Mouse (Mus musculus) myocyte (in vitro differentiated cells): ENCODE results near the gene Usp2. TPM values are rescaled to one million over a fixed set of nuclear protein-coding genes. Genes with fewer than 3 reads are reported as not detected.

Source experiments
- H3K27me3 ChIP-seq: one replicate; pipeline ENCODE4 v1.6.1; 2011; ENCODE audit not compliant: control insufficient read depth, insufficient read depth, insufficient read length
- H3K36me3 ChIP-seq: one replicate; pipeline ENCODE4 v1.6.1; 2011; ENCODE audit not compliant: control insufficient read depth, insufficient read depth
- H3K4me2 ChIP-seq: one replicate; pipeline ENCODE4 v1.6.1; 2011; ENCODE audit warnings: low read depth, control low read depth
- H3K4me3 ChIP-seq: one replicate; pipeline ENCODE4 v1.5.1; 2011; ENCODE audit warnings: mild to moderate bottlenecking, control low read depth, moderate library complexity
- H3K79me2 ChIP-seq: one replicate; pipeline ENCODE4 v1.6.1; 2011; ENCODE audit not compliant: control insufficient read depth, insufficient read depth
- H3ac ChIP-seq: one replicate; pipeline ENCODE4 v1.6.1; 2011; ENCODE audit not compliant: control insufficient read depth, insufficient read length
- CEBPB ChIP-seq: IDR thresholded peaks from 2 replicates; pipeline ENCODE4 v1.6.1; 2011; ENCODE audit warnings: mild to moderate bottlenecking, moderate library complexity; ENCODE audit not compliant: poor library complexity, insufficient read depth, severe bottlenecking
- E2F4 ChIP-seq: IDR thresholded peaks from one replicate; pipeline ENCODE4 v1.6.1; 2011; ENCODE audit warnings: mild to moderate bottlenecking, control low read depth, moderate library complexity; ENCODE audit not compliant: insufficient read depth
- MAX ChIP-seq: IDR thresholded peaks from one replicate; pipeline ENCODE4 v1.6.1; 2011; ENCODE audit warnings: low read depth, mild to moderate bottlenecking, control low read depth
- MYOD1 ChIP-seq, 3 experiments: IDR thresholded peaks; one replicate each; pipeline ENCODE4 v1.6.1; 2011; ENCODE audit warnings: control low read depth in 2 of 3, low read depth in 2 of 3, mild to moderate bottlenecking in 2 of 3, moderate library complexity in 1 of 3; ENCODE audit not compliant: insufficient read length in 2 of 3, control insufficient read depth in 1 of 3
- MYOG ChIP-seq, 3 experiments: IDR thresholded peaks; one replicate each; pipeline ENCODE4 v1.6.1; 2011; ENCODE audit warnings: control low read depth in 2 of 3, low read depth in 2 of 3, mild to moderate bottlenecking in 2 of 3; ENCODE audit not compliant: insufficient read length in 2 of 3, control insufficient read depth in 1 of 3, insufficient read depth in 1 of 3
- POLR2A ChIP-seq: IDR thresholded peaks from one replicate; pipeline ENCODE4 v1.6.1; 2011; ENCODE audit warnings: low read depth, mild to moderate bottlenecking, control low read depth, moderate library complexity; ENCODE audit not compliant: insufficient read length
- POLR2AphosphoS2 ChIP-seq: IDR thresholded peaks from one replicate; pipeline ENCODE4 v1.6.1; 2011; ENCODE audit warnings: low read depth, control low read depth; ENCODE audit not compliant: insufficient read length
- REST ChIP-seq: IDR thresholded peaks from one replicate; pipeline ENCODE4 v1.6.1; 2011; ENCODE audit warnings: mild to moderate bottlenecking, control low read depth, moderate library complexity; ENCODE audit not compliant: insufficient read depth, insufficient read length
- SRF ChIP-seq: IDR thresholded peaks from one replicate; pipeline ENCODE4 v1.6.1; 2011; ENCODE audit warnings: low read depth; ENCODE audit not compliant: control insufficient read depth, insufficient read length
- TCF12 ChIP-seq: IDR thresholded peaks from one replicate; pipeline ENCODE4 v1.6.1; 2011; ENCODE audit warnings: mild to moderate bottlenecking, control low read depth; ENCODE audit not compliant: poor library complexity, insufficient read depth, severe bottlenecking
- TCF3 ChIP-seq: IDR thresholded peaks from one replicate; pipeline ENCODE4 v1.6.1; 2011; ENCODE audit warnings: low read depth, control low read depth; ENCODE audit not compliant: insufficient read length
- USF1 ChIP-seq: IDR thresholded peaks from one replicate; pipeline ENCODE4 v1.6.1; 2011; ENCODE audit warnings: low read depth, mild to moderate bottlenecking, control low read depth, moderate library complexity
- polyA plus RNA-seq: library from polyadenylated mRNA; unstranded; fragments of >200 nt; fragmentation: generic; extraction: Trizol; gene quantifications from one replicate; pipeline ENCODE4 v1.2.1, GENCODE M21; 2012; ENCODE audit warnings: missing spikeins

Gene Usp2
- polyA plus RNA-seq, 1 experiment, result 17.0 TPM

DNA sequence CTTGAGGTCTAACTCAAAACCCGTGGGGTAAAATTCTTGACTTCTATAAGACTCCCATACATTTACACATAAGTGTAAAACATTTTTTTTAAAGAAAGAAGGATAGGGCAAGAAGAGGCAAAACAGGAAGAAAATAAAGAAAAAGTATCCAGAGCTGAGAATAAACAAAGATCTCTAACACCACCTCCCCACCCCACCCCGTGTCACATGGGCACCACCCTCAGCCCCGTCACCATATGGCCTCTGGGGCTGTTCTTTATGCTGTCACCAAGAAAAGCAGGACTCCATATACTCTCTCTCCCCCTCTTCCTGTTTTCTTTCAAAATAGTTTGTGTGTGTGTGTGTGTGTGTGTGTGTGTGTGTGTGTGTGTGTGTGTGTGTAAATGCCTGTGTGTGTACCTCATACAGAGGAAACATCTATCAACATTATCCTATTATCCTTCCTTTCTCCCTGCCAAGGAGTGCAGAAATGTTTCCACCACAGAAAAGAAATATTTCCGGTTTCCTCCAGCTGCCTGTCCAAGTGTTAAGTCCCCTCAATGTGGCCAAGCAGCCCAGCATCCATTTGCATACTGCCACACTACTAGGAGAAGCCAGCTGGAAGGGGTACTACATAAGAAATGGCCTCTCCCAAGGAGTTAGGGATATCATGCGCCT, 37.1 kb upstream of the Usp2 start:
- Histone ChIP-seq H3K4me3 (no peak overlapping the region), H3K79me2 (no peaks in the 10 kb centered on the region), H3K27me3 (no peaks in the 10 kb centered on the region), H3K36me3 (no peaks in the 10 kb centered on the region), H3K4me2 (no peak overlapping the region), H3ac (no peak overlapping the region)
- TF ChIP-seq MAX (no peak), E2F4 (no peak), REST (no peak), TCF12 (no peak), SRF (no peak), POLR2AphosphoS2 (no peak), USF1 (no peak), TCF3 (no peak), CEBPB (no peak), MYOD1 (IDR thresholded peaks at IDR 0.05; ENCODE audit: control insufficient read depth in 1 of 3, insufficient read length in 2 of 3, low read depth in 2 of 3) (no peak), MYOG (IDR thresholded peaks at IDR 0.05; ENCODE audit: control insufficient read depth in 1 of 3, insufficient read depth in 1 of 3, insufficient read length in 2 of 3, low read depth in 2 of 3) (no peak), POLR2A (no peak)

DNA sequence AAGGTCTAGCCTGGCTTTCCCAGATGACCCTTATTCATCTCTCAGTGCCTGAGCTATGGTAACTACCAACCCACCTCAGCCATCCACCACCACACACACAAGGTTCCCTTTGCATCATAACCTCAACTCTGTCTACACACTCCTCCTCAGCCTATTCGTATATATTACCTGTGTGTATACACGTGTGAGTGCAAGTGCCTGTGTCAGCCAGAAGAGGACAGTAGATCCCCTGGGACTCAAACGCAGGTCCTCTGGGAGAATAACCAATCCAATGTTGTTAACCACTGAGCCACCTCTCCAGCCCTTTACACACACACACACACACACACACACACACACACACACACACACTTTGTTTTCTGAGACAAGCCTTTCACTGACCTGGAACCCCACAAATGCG, 36.2 kb upstream of the Usp2 start:
- TF ChIP-seq POLR2A, result no peak
- no peak for TF ChIP-seq MYOG (IDR thresholded peaks at IDR 0.05; ENCODE audit: control insufficient read depth in 1 of 3, insufficient read depth in 1 of 3, insufficient read length in 2 of 3, low read depth in 2 of 3)
- no peak for TF ChIP-seq E2F4
- no peak for TF ChIP-seq TCF3
- no peak for TF ChIP-seq TCF12
- no peak for TF ChIP-seq MAX
- no peak for TF ChIP-seq USF1
- no peak for TF ChIP-seq CEBPB
- no peak for TF ChIP-seq MYOD1 (IDR thresholded peaks at IDR 0.05; ENCODE audit: control insufficient read depth in 1 of 3, insufficient read length in 2 of 3, low read depth in 2 of 3)
- TF ChIP-seq SRF, result no peak
- TF ChIP-seq POLR2AphosphoS2, result no peak
- Histone ChIP-seq H3K36me3 (no peaks in the 10 kb centered on the region), H3K27me3 (no peaks in the 10 kb centered on the region), H3K4me2 (no peak overlapping the region), H3K79me2 (no peaks in the 10 kb centered on the region), H3K4me3 (no peak overlapping the region), H3ac (no peak overlapping the region)

DNA sequence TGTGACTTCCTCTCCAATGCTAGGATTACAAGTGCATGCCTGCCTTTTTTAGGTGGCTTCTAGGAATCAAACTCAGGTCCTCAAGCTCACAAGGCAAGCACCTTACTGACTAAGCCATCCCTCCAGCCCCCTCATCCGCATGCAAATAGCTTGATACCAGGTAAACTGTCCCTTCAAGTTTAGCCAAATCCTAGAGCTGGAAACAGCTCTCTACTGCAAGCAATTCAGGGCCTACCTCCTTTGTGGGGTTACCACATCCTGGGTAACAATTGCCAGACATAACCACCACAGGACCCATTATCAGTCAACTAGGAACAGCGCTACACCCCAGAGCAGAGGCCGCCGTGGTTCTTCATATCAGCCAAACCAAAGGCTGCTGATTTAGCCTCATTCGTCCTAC, 35.7 kb upstream of the Usp2 start:
- H3ac ChIP-seq, result no peak overlapping the region

DNA sequence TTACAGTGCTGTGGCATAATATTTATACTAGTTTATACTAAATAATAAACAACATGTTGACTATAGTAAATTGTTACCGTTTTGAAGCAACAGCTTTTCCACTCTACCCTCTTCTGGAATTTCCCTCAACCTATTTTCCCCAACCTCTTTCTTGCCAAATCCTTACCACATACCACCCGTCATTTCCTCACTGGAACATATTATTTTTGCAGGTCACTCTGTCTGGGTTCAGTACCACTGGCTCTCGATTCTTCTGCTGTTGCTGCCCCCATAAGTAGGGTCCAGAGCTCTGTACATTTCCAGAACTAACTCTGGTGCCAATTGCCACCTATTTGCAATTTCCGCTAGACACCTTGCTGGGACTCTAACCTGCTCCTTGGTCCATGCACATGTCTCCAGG, 34.9 kb upstream of the Usp2 start:
- no peak overlapping the region for H3K4me2 ChIP-seq
- H3K27me3 ChIP-seq, result no peaks in the 10 kb centered on the region
- no peak for TF ChIP-seq MYOD1 (IDR thresholded peaks at IDR 0.05; ENCODE audit: control insufficient read depth in 1 of 3, insufficient read length in 2 of 3, low read depth in 2 of 3)
- TF ChIP-seq TCF12, result no peak
- no peak for TF ChIP-seq MAX
- no peak for TF ChIP-seq REST
- TF ChIP-seq USF1, result no peak
- no peak for TF ChIP-seq CEBPB
- no peak for TF ChIP-seq MYOG (IDR thresholded peaks at IDR 0.05; ENCODE audit: control insufficient read depth in 1 of 3, insufficient read depth in 1 of 3, insufficient read length in 2 of 3, low read depth in 2 of 3)
- TF ChIP-seq TCF3, result no peak
- no peak for TF ChIP-seq POLR2A
- TF ChIP-seq POLR2AphosphoS2, result no peak
- TF ChIP-seq SRF, result no peak
- no peak for TF ChIP-seq E2F4
- H3K79me2 ChIP-seq, result no peaks in the 10 kb centered on the region
- no peaks in the 10 kb centered on the region for H3K36me3 ChIP-seq
- no peak overlapping the region for H3ac ChIP-seq
- no peak overlapping the region for H3K4me3 ChIP-seq

More for the DNA sequence above, 35.7 kb upstream of the Usp2 start:
- no peaks in the 10 kb centered on the region for H3K36me3 ChIP-seq
- no peaks in the 10 kb centered on the region for H3K79me2 ChIP-seq
- no peak overlapping the region for H3K4me2 ChIP-seq
- no peak overlapping the region for H3K4me3 ChIP-seq
- TF ChIP-seq CEBPB (no peak), POLR2A (no peak), REST (no peak), TCF3 (no peak), E2F4 (no peak), SRF (no peak), MYOD1 (IDR thresholded peaks at IDR 0.05; ENCODE audit: control insufficient read depth in 1 of 3, insufficient read length in 2 of 3, low read depth in 2 of 3) (no peak), USF1 (no peak), TCF12 (no peak), POLR2AphosphoS2 (no peak), MAX (no peak), MYOG (IDR thresholded peaks at IDR 0.05; ENCODE audit: control insufficient read depth in 1 of 3, insufficient read depth in 1 of 3, insufficient read length in 2 of 3, low read depth in 2 of 3) (no peak)
- no peaks in the 10 kb centered on the region for H3K27me3 ChIP-seq
